Mouse (Mus musculus): ENCODE data around the gene BC005537.

GRCm38 (mm10) chr13:24800674-24801307 lies 666 bp upstream of the BC005537 start:
- peak; percentile 18; the same call in 1 of the 2 replicates for TF ChIP-seq CTCF (IDR thresholded peaks at IDR 0.05; ENCODE audit: low read depth)
- no peak for TF ChIP-seq EP300 (optimal IDR thresholded peaks at IDR 0.05)

Measured in stomach, postnatal 0 days (tissue).